Mouse (Mus musculus): ENCODE results near the gene Hcfc1r1. TPM values are rescaled to one million over a fixed set of nuclear protein-coding genes. Genes with fewer than 3 reads are reported as not detected.

Hcfc1r1 gene
- polyA plus RNA-seq, 1 experiment from 2014 or later: 61.9 TPM

DNA sequence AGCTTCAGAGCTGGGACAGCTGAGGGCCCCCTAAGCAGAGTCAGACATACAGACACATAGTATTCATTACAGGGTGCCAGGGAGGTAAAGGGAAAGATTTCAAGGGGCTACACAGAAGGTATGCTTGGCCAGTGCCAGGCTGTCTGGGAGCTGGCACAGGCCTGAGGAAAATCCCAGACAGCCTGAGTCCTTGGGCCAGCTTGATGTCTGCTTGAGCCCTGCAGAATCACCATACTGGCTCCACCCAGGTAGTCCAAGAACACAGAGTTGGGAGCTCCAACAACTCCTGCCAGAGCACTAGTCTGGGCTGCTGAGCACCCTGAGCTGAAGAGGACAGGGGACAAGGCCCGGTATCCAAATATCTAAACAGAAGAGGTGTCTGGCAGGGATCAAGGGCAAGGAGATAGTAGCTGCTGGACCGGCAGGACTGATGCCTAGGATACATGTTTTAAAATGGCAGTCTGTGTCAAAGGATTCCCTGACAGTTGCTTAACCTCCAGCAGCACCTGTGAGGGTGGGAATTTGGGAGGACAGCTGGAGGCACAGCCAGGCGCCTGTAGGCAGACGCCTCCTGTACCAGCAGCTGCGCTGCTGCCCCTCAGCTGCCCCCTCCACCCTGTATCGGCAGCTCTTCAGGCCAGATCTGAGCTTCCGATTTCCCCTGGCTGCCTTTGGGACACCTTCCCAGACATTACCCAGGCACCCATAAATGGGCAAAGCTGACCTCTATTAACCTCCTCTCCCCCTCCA is 49.2 kb downstream of the Hcfc1r1 start, which contains the start of gene 1520401A03Rik:
Gene 1520401A03Rik, minus strand, starts transcription at position 408 of the 750 bp plus-strand sequence.
- no peak within 1 kb of the TSS for H3K4me2 ChIP-seq (replicated peaks; ENCODE audit: low read depth, low read length)
- ATAC-seq (ENCODE audit: low FRiP score, low TSS enrichment): no peak
- H3K36me3 ChIP-seq (ENCODE audit: control insufficient read depth, insufficient read depth, low read length): no peaks in the 10 kb centered on the region
- no peak within 1 kb of the TSS for H3K9ac ChIP-seq (ENCODE audit: low read depth, low read length)
- H3K4me3 ChIP-seq (ENCODE audit: low read length): no peak within 1 kb of the TSS
- H3K27ac ChIP-seq (ENCODE audit: low read depth, low read length): no peak within 1 kb of the TSS
- H3K9me3 ChIP-seq (ENCODE audit: control insufficient read depth, low read length): no peaks in the 10 kb centered on the region
- WGBS: 79% methylated on average over 7 of the region's 7 CpGs
- H3K27me3 ChIP-seq (ENCODE audit: control insufficient read depth, insufficient read depth, low read length): no peaks in the 10 kb centered on the region
- H3K4me1 ChIP-seq (ENCODE audit: control insufficient read depth, insufficient read depth, low read length): 0 out of 2 replicates have a peak, but pooled peaks cover 5% of the 10 kb centered on the region

Other genes with a start within 250 kb of the Hcfc1r1 start
- not detected in 2 replicates for gene Vmn2r117, start 193.9 kb upstream of the Hcfc1r1 start, polyA plus RNA-seq (2014; fragmentation: Nextera tagmentation; extraction: Ambion mirVana)
- 19.5 and 24.9 TPM in 2 replicates for gene Zfp213, start 109.4 kb upstream of the Hcfc1r1 start, polyA plus RNA-seq (2014; fragmentation: Nextera tagmentation; extraction: Ambion mirVana)
- gene Zfp13, start 74.1 kb upstream of the Hcfc1r1 start, polyA plus RNA-seq (2014; fragmentation: Nextera tagmentation; extraction: Ambion mirVana): 15.3 and 19.1 TPM in 2 replicates
- 0.29 and 0.45 TPM in 2 replicates for gene Zscan10, start 72.7 kb upstream of the Hcfc1r1 start, polyA plus RNA-seq (2014; fragmentation: Nextera tagmentation; extraction: Ambion mirVana)
- gene Mmp25, start 28.3 kb upstream of the Hcfc1r1 start, polyA plus RNA-seq (2014; fragmentation: Nextera tagmentation; extraction: Ambion mirVana): 0.46 and 1.3 TPM in 2 replicates
- 0.76 and 1.2 TPM in 2 replicates for gene Bicdl2, start 13.1 kb upstream of the Hcfc1r1 start, polyA plus RNA-seq (2014; fragmentation: Nextera tagmentation; extraction: Ambion mirVana)
- 53.0 and 62.9 TPM in 2 replicates for gene Thoc6, start 286 bp downstream of the Hcfc1r1 start, polyA plus RNA-seq (2014; fragmentation: Nextera tagmentation; extraction: Ambion mirVana)
- gene Tnfrsf12a, start 3.9 kb downstream of the Hcfc1r1 start, polyA plus RNA-seq (2014; fragmentation: Nextera tagmentation; extraction: Ambion mirVana): 14.5 and 16.4 TPM in 2 replicates
- gene Cldn6, start 5.7 kb downstream of the Hcfc1r1 start, polyA plus RNA-seq (2014; fragmentation: Nextera tagmentation; extraction: Ambion mirVana): 153 and 181 TPM in 2 replicates
- gene Cldn9, start 10.4 kb downstream of the Hcfc1r1 start, polyA plus RNA-seq (2014; fragmentation: Nextera tagmentation; extraction: Ambion mirVana): 63.7 and 65.5 TPM in 2 replicates
- gene 1520401A03Rik, start 49.2 kb downstream of the Hcfc1r1 start, polyA plus RNA-seq (2014; fragmentation: Nextera tagmentation; extraction: Ambion mirVana): 0.15 and 0.16 TPM in 2 replicates
- 41.6 and 56.4 TPM in 2 replicates for gene Pkmyt1, start 52.7 kb downstream of the Hcfc1r1 start, polyA plus RNA-seq (2014; fragmentation: Nextera tagmentation; extraction: Ambion mirVana)
- 14.7 and 17.6 TPM in 2 replicates for gene Paqr4, start 67.3 kb downstream of the Hcfc1r1 start, polyA plus RNA-seq (2014; fragmentation: Nextera tagmentation; extraction: Ambion mirVana)
- 2.1 and 2.9 TPM in 2 replicates for gene Kremen2, start 72.2 kb downstream of the Hcfc1r1 start, polyA plus RNA-seq (2014; fragmentation: Nextera tagmentation; extraction: Ambion mirVana)
- 73.0 and 91.7 TPM in 2 replicates for gene Flywch1, start 98.0 kb downstream of the Hcfc1r1 start, polyA plus RNA-seq (2014; fragmentation: Nextera tagmentation; extraction: Ambion mirVana)
- 40.7 and 43.7 TPM in 2 replicates for gene Flywch2, start 112.5 kb downstream of the Hcfc1r1 start, polyA plus RNA-seq (2014; fragmentation: Nextera tagmentation; extraction: Ambion mirVana)
- gene Srrm2, start 116.9 kb downstream of the Hcfc1r1 start, polyA plus RNA-seq (2014; fragmentation: Nextera tagmentation; extraction: Ambion mirVana): 560 and 567 TPM in 2 replicates
- gene Elob, start 155.5 kb downstream of the Hcfc1r1 start, polyA plus RNA-seq (2014; fragmentation: Nextera tagmentation; extraction: Ambion mirVana): 982 and 1,429 TPM in 2 replicates
- 0.26 and 0.41 TPM in 2 replicates for gene Prss33, start 162.5 kb downstream of the Hcfc1r1 start, polyA plus RNA-seq (2014; fragmentation: Nextera tagmentation; extraction: Ambion mirVana)
- gene Prss32, start 170.3 kb downstream of the Hcfc1r1 start, polyA plus RNA-seq (2014; fragmentation: Nextera tagmentation; extraction: Ambion mirVana): 0.14 TPM in 1 of 2 replicates, not detected in the other
- gene Prss41, start 170.6 kb downstream of the Hcfc1r1 start, polyA plus RNA-seq (2014; fragmentation: Nextera tagmentation; extraction: Ambion mirVana): 3.1 and 3.9 TPM in 2 replicates
- not detected in 2 replicates for gene Prss21, start 194.5 kb downstream of the Hcfc1r1 start, polyA plus RNA-seq (2014; fragmentation: Nextera tagmentation; extraction: Ambion mirVana)
- not detected in 2 replicates for gene Dcpp1, start 207.3 kb downstream of the Hcfc1r1 start, polyA plus RNA-seq (2014; fragmentation: Nextera tagmentation; extraction: Ambion mirVana)
- gene Dcpp2, start 207.3 kb downstream of the Hcfc1r1 start, polyA plus RNA-seq (2014; fragmentation: Nextera tagmentation; extraction: Ambion mirVana): not detected in 2 replicates
- gene Dcpp3, start 243.9 kb downstream of the Hcfc1r1 start, polyA plus RNA-seq (2014; fragmentation: Nextera tagmentation; extraction: Ambion mirVana): not detected in 2 replicates

All from kidney, embryonic 14.5 days (tissue).